Mouse (Mus musculus): Measurements from ENCODE around the gene Idh2. TPM values are rescaled to one million over a fixed set of nuclear protein-coding genes. Genes with fewer than 3 reads are reported as not detected.

The Idh2 gene
- total and polyA plus RNA-seq, 3 experiments: 121 to 268 (median 181) TPM

- TF ChIP-seq EP300 (IDR thresholded peaks at IDR 0.05; ENCODE audit: low read depth in 1 of 2, low read length in 2 of 2) (peak; percentile 48 to 69), GABPA (IDR thresholded peaks at IDR 0.05; ENCODE audit: low read depth, low read length) (no peak)
Observed at GRCm38 (mm10) chr7:80074921-80075441, 40.2 kb downstream of the Idh2 start (continued).

- H3K27me3 ChIP-seq (ENCODE audit: control insufficient read depth in 1 of 2, insufficient read depth in 2 of 2, low read length in 2 of 2): no peaks in the 10 kb centered on the region
- H3K9ac ChIP-seq (ENCODE audit: control insufficient read depth, low read depth, low read length, poor library complexity, severe bottlenecking): no peak overlapping the region
- no peak for DNase-seq (ENCODE audit: low read depth, low spot score)
- H3K79me2 ChIP-seq (ENCODE audit: control insufficient read depth, insufficient read depth, low read length, poor library complexity): no peaks in the 10 kb centered on the region
- no peaks in the 10 kb centered on the region for H3K9me3 ChIP-seq (replicated peaks; ENCODE audit: insufficient read depth, low read length)
- no peak overlapping the region for H3K27ac ChIP-seq (ENCODE audit: control insufficient read depth, low read depth, low read length)
- H3K4me3 ChIP-seq (ENCODE audit: control insufficient read depth in 1 of 2, insufficient read depth in 1 of 2, low read depth in 2 of 2, low read length in 2 of 2): no peak overlapping the region
- TF ChIP-seq GATA1 (IDR thresholded peaks at IDR 0.05; ENCODE audit: low read depth, low read length) (no peak), BHLHE40 (IDR thresholded peaks at IDR 0.05; ENCODE audit: borderline replicate concordance, low read depth, low read length) (no peak), SIN3A (IDR thresholded peaks at IDR 0.05; ENCODE audit: low read length) (no peak), MAZ (IDR thresholded peaks at IDR 0.05; ENCODE audit: low read depth, low read length) (no peak), MAFK (IDR thresholded peaks at IDR 0.05; ENCODE audit: borderline replicate concordance, low read depth, low read length) (no peak), TCF12 (IDR thresholded peaks at IDR 0.05; ENCODE audit: low read depth, low read length) (no peak), ELF1 (IDR thresholded peaks at IDR 0.05; ENCODE audit: low read depth, low read length) (no peak), ZC3H11A (IDR thresholded peaks at IDR 0.05; ENCODE audit: low read depth, low read length) (no peak), TAL1 (IDR thresholded peaks at IDR 0.05; ENCODE audit: low read length) (no peak), RAD21 (IDR thresholded peaks at IDR 0.05; ENCODE audit: low read depth, low read length) (no peak), MEF2A (IDR thresholded peaks at IDR 0.05; ENCODE audit: extremely low read depth, insufficient replicate concordance, low read depth, low read length, poor library complexity, severe bottlenecking) (no peak), EP300 (IDR thresholded peaks at IDR 0.05; ENCODE audit: low read depth in 1 of 2, low read length in 2 of 2) (no peak), NELFE (IDR thresholded peaks at IDR 0.05; ENCODE audit: low read depth, low read length) (no peak)
- H3K4me1 ChIP-seq (ENCODE audit: control insufficient read depth in 1 of 2, insufficient read depth in 2 of 2, low read length in 2 of 2): peaks cover 15 to 47% of the 10 kb centered on the region in 2 experiments
- H3K36me3 ChIP-seq (ENCODE audit: control insufficient read depth in 1 of 2, insufficient read depth in 2 of 2, low read length in 2 of 2): peaks cover 0 to 28% of the 10 kb centered on the region in 2 experiments; a peak in 2 of 4 replicates
Observed at GRCm38 (mm10) chr7:80073506-80073905, 41.7 kb downstream of the Idh2 start.

- DNase-seq (ENCODE audit: low read depth, low spot score): no peak
- Histone ChIP-seq H3K27me3 (ENCODE audit: control insufficient read depth in 1 of 2, insufficient read depth in 2 of 2, low read length in 2 of 2) (no peaks in the 10 kb centered on the region), H3K9ac (ENCODE audit: control insufficient read depth, low read depth, low read length, poor library complexity, severe bottlenecking) (no peak overlapping the region), H3K9me3 (replicated peaks; ENCODE audit: insufficient read depth, low read length) (no peaks in the 10 kb centered on the region), H3K4me1 (ENCODE audit: control insufficient read depth in 1 of 2, insufficient read depth in 2 of 2, low read length in 2 of 2) (peaks cover 13 to 39% of the 10 kb centered on the region in 2 experiments), H3K27ac (ENCODE audit: control insufficient read depth, low read depth, low read length) (no peak overlapping the region), H3K79me2 (ENCODE audit: control insufficient read depth, insufficient read depth, low read length, poor library complexity) (no peaks in the 10 kb centered on the region), H3K36me3 (ENCODE audit: control insufficient read depth in 1 of 2, insufficient read depth in 2 of 2, low read length in 2 of 2) (peaks cover 0 to 22% of the 10 kb centered on the region in 2 experiments; a peak in 2 of 4 replicates), H3K4me3 (ENCODE audit: control insufficient read depth in 1 of 2, insufficient read depth in 1 of 2, low read depth in 2 of 2, low read length in 2 of 2) (no peak overlapping the region)
- TF ChIP-seq USF1 (IDR thresholded peaks at IDR 0.05; ENCODE audit: low read depth, low read length): no peak
- TF ChIP-seq MYB (IDR thresholded peaks at IDR 0.05; ENCODE audit: low read depth, low read length): no peak
- no peak for TF ChIP-seq NRF1 (IDR thresholded peaks at IDR 0.05; ENCODE audit: insufficient read depth, low read depth, low read length, poor library complexity, severe bottlenecking)
- TF ChIP-seq TCF12 (IDR thresholded peaks at IDR 0.05; ENCODE audit: low read depth, low read length): no peak
- no peak for TF ChIP-seq BHLHE40 (IDR thresholded peaks at IDR 0.05; ENCODE audit: borderline replicate concordance, low read depth, low read length)
- TF ChIP-seq GABPA (IDR thresholded peaks at IDR 0.05; ENCODE audit: low read depth, low read length): no peak
- TF ChIP-seq SMC3 (IDR thresholded peaks at IDR 0.05; ENCODE audit: low read depth, low read length): no peak
- TF ChIP-seq ETS1 (IDR thresholded peaks at IDR 0.05; ENCODE audit: low read depth, low read length): no peak
- no peak for TF ChIP-seq POLR2A (IDR thresholded peaks at IDR 0.05; ENCODE audit: control insufficient read depth in 1 of 2, insufficient read depth in 1 of 2, low read depth in 1 of 2, low read length in 2 of 2, poor library complexity in 1 of 2)
Observed at GRCm38 (mm10) chr7:80072297-80072696, 42.9 kb downstream of the Idh2 start.
